Mouse (Mus musculus): ENCODE measurements at regions not wholly inside any gene's neighbourhood (a gene's known extent, or its start where the extent isn't known, plus 50 kb on each side); places are given as distances from the start of the nearest gene placed in this dataset.

DNA sequence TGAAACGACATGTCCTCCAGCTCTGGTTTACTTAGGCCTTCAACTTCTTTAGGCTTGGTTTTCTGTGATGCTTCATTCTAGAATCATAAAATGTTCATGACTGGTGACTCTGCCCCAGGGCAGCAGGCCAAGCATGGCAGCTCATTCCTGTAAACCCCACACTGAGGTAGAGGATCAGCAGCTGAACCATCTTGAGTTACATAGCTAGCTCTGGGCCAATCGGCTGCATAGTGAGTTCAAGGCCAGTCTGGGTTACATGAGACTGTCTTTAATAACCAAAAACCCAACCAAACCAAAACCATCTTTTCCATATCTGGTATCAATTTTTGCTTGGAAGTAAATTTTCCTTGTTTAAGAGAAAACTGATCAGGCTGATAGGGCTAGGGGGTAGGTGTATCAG, 57.8 kb upstream of the Myl10 start:
- TF ChIP-seq CTCF (IDR thresholded peaks at IDR 0.05; ENCODE audit: low read depth) = no peak
- TF ChIP-seq EP300 (IDR thresholded peaks at IDR 0.05; ENCODE audit: low read depth) = no peak
